9 mouse cellular contexts compared by ENCODE assay signal in the genomic region with DNA sequence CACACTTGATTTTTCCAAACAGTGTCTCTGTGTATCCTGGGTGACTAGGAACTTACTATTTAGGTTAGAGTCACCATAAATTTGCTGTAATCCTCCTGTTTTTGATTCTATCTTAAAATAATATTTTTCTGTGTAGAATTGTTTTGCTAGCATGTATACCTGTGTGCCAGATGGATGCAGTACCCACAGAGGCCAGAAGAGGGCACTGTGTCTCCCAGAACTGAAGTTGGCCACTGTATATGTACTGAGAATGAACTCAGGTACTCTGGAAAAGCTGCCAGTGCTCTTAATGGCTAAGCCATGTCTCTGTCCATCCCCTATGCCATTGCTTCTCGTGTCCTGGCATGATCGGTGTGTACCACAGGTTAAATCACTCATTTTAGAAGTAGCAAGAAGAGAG. TPM values are rescaled to one million over a fixed set of nuclear protein-coding genes. Genes with fewer than 3 reads are reported as not detected.
DNase-seq lines count a peak whose midpoint lies in the region; ATAC-seq and TF ChIP-seq lines count a peak whose summit lies in the region.
"Had no signal": no experiment of that assay in that cellular context is flagged by ENCODE, and none has a peak within 500 bp of the region (broad histone marks: within the 10 kb centered on the region; RNA-seq: fewer than 3 reads in every experiment).

No protein-coding gene starts in this region.

- H3K4me3 ChIP-seq in forebrain, postnatal 0 days (ENCODE audit: low read depth, low read length), result no peak overlapping the region
- no peak overlapping the region for H3K4me3 ChIP-seq in forebrain, embryonic 13.5 days
- H3K4me3 ChIP-seq: stomach, embryonic 15.5 days had no signal

- peak; percentile 59 for TF ChIP-seq CTCF in forebrain, postnatal 0 days (IDR thresholded peaks at IDR 0.05; ENCODE audit: low read depth)

- peak; percentile 13 for DNase-seq in forebrain, postnatal 0 days
- peak; percentile 72 for DNase-seq in 3T3-L1 (ENCODE audit: low read depth, low spot score)
- peak; percentile 52 to 59 for DNase-seq in adrenal gland, adult 18-20 months (ENCODE audit: low spot score in 2 of 2)
- peak; percentile 49 for DNase-seq in embryo, embryonic 10 days (ENCODE audit: low spot score)
- DNase-seq in kidney, adult 9 months, result peak; percentile 48
- DNase-seq in lung, postnatal 36 days, result peak; percentile 74
- peak; percentile 55 to 86 for DNase-seq in spleen, postnatal 4 days (ENCODE audit: low spot score in 2 of 2)

- 71% methylated on average over 2 of the region's 2 CpGs for WGBS in forebrain, postnatal 0 days
- WGBS in forebrain, embryonic 13.5 days, result 69% methylated on average over 2 of the region's 2 CpGs

- no peak for ATAC-seq in forebrain, postnatal 0 days
- ATAC-seq in forebrain, embryonic 13.5 days, result no peak

- no peaks in the 10 kb centered on the region for H3K27me3 ChIP-seq in forebrain, postnatal 0 days (ENCODE audit: insufficient read depth, low read length)
- H3K27me3 ChIP-seq in forebrain, embryonic 13.5 days, result no peaks in the 10 kb centered on the region
- H3K27me3 ChIP-seq: stomach, embryonic 15.5 days had no signal

- H3K4me2 ChIP-seq in forebrain, postnatal 0 days (ENCODE audit: low read depth), result no peak overlapping the region
- H3K4me2 ChIP-seq in forebrain, embryonic 13.5 days, result no peak overlapping the region
- H3K4me2 ChIP-seq: stomach, embryonic 15.5 days had no signal

- no peaks in the 10 kb centered on the region for H3K4me1 ChIP-seq in forebrain, postnatal 0 days (ENCODE audit: insufficient read depth)
- H3K4me1 ChIP-seq in forebrain, embryonic 13.5 days, result no peaks in the 10 kb centered on the region
- H3K4me1 ChIP-seq: stomach, embryonic 15.5 days had no signal

- no peaks in the 10 kb centered on the region for H3K36me3 ChIP-seq in forebrain, postnatal 0 days (ENCODE audit: insufficient read depth)
- peaks cover 3% of the 10 kb centered on the region; the same call in 1 of the 2 replicates for H3K36me3 ChIP-seq in forebrain, embryonic 13.5 days (ENCODE audit: poor library complexity, severe bottlenecking)
- H3K36me3 ChIP-seq: stomach, embryonic 15.5 days had no signal

- H3K9ac ChIP-seq in forebrain, postnatal 0 days, result no peak overlapping the region
- H3K9ac ChIP-seq in forebrain, embryonic 13.5 days, result no peak overlapping the region
- H3K9ac ChIP-seq: stomach, embryonic 15.5 days had no signal

- no peaks in the 10 kb centered on the region for H3K9me3 ChIP-seq in forebrain, postnatal 0 days (ENCODE audit: low read length)
- no peaks in the 10 kb centered on the region for H3K9me3 ChIP-seq in forebrain, embryonic 13.5 days (replicated peaks)
- H3K9me3 ChIP-seq: stomach, embryonic 15.5 days had no signal

- H3K27ac ChIP-seq in forebrain, postnatal 0 days (ENCODE audit: low read depth, low read length), result no peak overlapping the region
- no peak overlapping the region for H3K27ac ChIP-seq in forebrain, embryonic 13.5 days
- H3K27ac ChIP-seq: stomach, embryonic 15.5 days had no signal

RNA-seq across cellular contexts. Expression of a gene that starts 28.8 kb away (rescaled TPM):
- 30.9 and 34.2 TPM in 2 replicates for total RNA-seq in forebrain, postnatal 0 days (2014; rRNA removed)
- polyA plus RNA-seq in forebrain, postnatal 0 days (2015; fragmentation: Nextera tagmentation; extraction: Ambion mirVana), result 39.1 and 42.9 TPM in 2 replicates
- polyA plus RNA-seq in forebrain, embryonic 13.5 days (2015; fragmentation: Nextera tagmentation; extraction: Ambion mirVana), result 58.8 and 62.6 TPM in 2 replicates
- 10 to 100 TPM; 20.2 to 21.6 TPM for total RNA-seq in adrenal gland, adult 18-20 months (2021)

Comparison
In these comparisons a context has a peak if more than half of its experiments do, and no peak if none do; other contexts are left out.
1. DNase-seq: peak in every context shown above with its lines; median percentile 74 in lung, postnatal 36 days; 72 in 3T3-L1; 70 in spleen, postnatal 4 days; 56 in adrenal gland, adult 18-20 months; 49 in embryo, embryonic 10 days; 48 in kidney, adult 9 months; 13 in forebrain, postnatal 0 days.